Mouse (Mus musculus) left cerebral cortex, adult 18-20 months (tissue): ENCODE results near the gene Rad51d. TPM values are rescaled to one million over a fixed set of nuclear protein-coding genes. Genes with fewer than 3 reads are reported as not detected.
A peak's percentile ranks its signal among the peaks of the same experiment; 100 is the strongest.

Source experiments
- DNase-seq, 2 experiments: peaks; one replicate each; pipeline ENCODE4 v3.0.0; 2021 to 2022; ENCODE audit warnings: low spot score in 2 of 2, mixed read lengths in 1 of 2
- total RNA-seq, 2 experiments: library from RNA; stranded (reverse); gene quantifications; 2 replicates each; pipeline ENCODE4 v1.2.3; 2021

Rad51d gene
- total RNA-seq, 2 experiments from 2014 or later: 17.5 to 21.0 TPM

DNA sequence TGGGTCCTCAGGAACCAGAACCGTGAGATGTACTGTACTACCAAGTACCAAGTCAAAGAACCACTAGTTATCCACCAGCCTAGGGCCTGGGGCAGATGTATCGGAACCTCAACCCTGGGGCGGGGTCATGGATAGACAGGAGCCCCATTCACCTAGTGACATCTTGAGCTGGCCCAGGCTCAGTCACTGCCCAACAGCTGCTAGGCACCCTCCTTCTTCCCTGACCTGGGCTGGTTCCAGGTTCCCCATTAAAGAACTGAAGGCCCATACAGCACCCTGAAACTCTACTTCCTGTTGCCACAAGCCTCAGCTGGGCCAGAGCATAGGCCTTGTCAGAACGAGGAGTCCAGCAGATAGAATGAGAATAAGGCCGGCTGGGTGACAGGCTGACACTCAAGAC lies 9.3 kb upstream of the Rad51d start:
- no peak for DNase-seq

DNA sequence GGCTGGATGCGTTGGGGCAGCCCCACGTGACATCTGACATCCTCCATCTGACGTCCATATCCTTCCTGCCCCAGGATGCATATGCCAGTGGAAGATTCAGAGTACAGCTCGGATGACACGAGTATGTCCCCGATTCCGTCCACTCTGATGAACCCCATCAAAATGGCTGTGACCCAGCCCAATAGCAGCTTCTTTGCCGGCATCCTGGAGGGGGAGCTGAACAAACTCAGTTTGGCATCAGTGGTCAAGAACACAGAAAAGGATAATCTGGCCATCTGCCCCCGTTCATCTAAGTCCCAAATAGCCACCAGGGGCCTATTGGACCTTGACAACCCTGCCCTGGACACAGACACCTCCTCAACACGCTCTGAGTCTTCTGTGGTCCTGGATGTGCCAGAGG lies 7.1 kb upstream of the Rad51d start:
- no peak for DNase-seq

GRCm38 (mm10) chr11:82891936-82892335 lies 1.5 kb upstream of the Rad51d start, which contains the start of gene Fndc8:
Gene Fndc8, plus strand, starts transcription at chr11:82892124.
- DNase-seq: no peak

- DNase-seq: no peak
Measured at GRCm38 (mm10) chr11:82889524-82890341, 681 bp downstream of the Rad51d start.

DNA sequence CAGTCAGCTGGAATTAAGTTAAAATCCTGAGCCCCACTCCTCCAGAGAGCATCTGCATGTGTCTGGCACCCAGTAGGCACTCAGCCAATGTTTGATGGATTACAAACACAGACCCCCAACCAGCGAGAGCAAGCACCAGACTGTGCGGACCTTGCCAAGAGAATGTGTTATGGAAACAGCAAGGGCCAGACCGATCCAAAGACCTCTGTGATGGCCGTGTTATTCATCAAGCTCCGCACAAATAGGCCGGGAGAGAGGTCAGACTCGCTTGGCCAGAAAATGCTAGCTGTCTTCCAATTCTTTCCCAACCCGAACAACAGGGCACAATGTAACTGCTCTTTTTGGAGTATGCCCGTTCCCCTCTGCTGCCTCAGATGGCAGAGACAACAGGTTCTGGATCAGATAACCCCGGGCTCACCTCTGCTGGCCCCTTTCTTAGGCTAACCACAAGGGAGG lies 1.9 kb downstream of the Rad51d start:
- DNase-seq: no peak

- DNase-seq: no peak
Measured at GRCm38 (mm10) chr11:82886559-82886958, 3.9 kb downstream of the Rad51d start.

DNA sequence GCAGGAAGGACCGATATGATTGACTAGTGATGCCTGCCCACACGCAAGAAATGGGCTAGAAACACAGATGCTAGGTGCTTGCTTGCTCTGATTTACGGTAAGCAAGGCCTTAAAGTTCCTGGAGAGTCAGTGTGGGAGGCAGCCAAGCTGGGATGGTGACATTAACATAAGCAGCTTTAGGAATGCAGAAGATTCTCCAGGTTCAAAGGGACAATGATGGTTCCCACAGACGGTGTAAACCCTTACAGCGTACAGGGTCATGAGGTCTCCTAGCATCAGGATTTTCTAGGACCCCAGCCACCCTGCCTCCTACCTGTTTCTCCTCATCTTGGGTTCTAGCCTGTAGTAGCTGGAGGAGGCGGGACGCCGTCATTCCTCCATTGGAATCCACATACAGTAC lies 7.2 kb downstream of the Rad51d start:
- no peak for DNase-seq

DNA sequence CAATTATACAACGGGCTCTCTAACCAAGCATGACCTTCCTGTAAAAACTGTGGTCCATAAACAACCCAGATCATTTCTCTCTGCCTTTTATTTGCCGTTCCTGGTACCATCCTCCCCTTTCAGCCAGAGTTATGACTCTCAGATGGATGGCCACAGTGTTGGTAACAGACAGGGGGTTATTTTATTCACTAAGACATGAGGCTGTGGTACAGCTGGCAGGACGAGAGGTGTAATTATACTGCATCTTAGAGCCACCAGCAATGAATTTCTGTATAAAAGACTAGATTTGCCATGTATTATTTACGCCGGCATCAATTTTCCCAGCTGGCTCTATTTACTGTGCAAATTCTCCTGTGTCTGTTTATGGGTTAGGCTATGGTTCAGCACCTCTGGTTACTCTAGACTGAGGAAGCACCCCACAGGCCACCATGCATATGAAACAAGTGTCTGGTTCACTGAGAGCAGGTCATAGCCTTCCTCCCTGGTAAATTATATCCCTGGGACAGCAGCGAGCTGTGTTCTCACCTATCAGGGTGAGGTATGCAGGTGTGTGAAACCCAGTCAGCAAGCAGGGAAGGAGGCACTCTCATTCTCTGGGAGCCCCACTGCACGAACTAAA lies 12.6 kb downstream of the Rad51d start:
- DNase-seq: no peak

- DNase-seq: no peak
Measured at GRCm38 (mm10) chr11:82875631-82876030, 14.8 kb downstream of the Rad51d start.

DNA sequence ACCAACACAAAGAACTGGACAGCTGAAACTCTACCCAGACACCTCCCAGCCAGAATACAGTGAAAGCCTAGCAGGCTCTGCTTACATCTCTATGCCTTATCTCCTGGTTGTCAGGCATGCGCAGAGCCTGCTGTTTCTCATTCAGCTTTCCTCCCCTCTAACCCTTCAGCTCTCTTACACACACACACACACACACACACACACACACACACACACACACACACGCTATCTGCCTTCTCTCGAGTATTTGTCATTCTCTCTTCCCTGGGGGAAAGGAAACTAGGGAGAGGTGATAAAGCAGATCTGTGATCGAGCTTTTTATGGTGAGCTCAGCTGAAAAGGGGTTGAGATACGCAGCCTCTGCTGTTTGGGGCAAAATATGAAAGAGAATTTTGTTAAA lies 15.5 kb downstream of the Rad51d start:
- DNase-seq: no peak

DNA sequence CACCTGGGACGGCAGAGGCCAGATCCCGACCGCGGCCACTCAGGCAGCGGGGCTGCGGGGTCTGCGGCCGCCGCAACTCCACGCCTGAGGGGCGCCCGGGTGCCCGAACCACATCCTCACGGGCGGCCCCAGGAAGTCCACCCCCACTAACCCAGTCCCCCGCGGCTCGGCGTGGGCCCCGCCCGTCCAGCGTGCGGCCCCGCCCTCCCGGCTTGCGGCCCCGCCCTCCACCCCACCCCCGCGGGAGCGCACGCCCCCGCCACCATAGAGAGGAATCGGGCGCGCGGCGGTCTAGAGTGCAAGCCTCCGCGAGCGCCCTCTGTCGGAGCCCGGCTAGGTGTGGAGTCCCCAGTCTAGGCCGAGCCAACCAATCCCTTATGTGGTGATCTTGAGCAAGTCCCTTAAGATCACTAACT lies 19.4 kb downstream of the Rad51d start, which contains the start of gene Rffl:
TSS of gene Rffl (minus strand) at position 180 of the 416 bp plus-strand sequence.
- peak; percentile 93 to 98 for DNase-seq

- peak in 1 of 2 experiments; percentile 41 for DNase-seq
Measured at GRCm38 (mm10) chr11:82870173-82871030, 20.0 kb downstream of the Rad51d start.

- DNase-seq: no peak
Measured at GRCm38 (mm10) chr11:82869506-82870172, 20.8 kb downstream of the Rad51d start.

GRCm38 (mm10) chr11:82867956-82868355 lies 22.5 kb downstream of the Rad51d start:
- DNase-seq: no peak

DNA sequence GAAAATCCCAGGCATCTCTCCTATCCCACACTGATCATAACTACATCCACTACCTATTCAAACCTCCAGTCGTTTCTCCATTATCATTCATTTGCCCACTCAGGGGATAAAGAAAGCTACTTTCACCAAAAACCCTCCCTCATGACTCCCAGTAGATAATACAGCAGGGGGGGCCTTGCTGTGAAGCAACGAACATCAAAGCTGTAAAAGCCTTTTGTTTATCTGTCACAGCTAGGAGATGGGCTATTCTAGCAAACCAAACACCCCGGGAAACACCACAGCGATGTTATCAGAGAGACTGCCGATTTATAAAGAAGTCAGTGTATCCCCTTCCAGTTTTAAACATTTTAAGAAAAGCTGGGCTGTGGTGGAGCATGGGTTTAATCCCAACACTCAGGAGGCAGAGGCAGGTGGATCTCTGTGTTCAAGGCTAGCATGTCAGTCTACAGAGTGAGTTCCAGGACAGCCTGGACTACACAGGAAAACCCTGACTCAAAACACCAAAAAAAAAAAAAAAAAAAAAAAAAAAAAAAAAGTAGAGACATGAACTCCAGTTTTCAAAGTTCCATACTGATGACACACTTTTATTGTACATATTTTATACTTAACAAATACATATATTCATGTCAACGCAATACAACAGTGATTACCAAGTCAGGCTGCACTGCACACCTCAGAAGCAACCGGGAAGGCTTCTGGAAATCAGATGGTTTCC lies 23.4 kb downstream of the Rad51d start:
- DNase-seq: no peak

DNA sequence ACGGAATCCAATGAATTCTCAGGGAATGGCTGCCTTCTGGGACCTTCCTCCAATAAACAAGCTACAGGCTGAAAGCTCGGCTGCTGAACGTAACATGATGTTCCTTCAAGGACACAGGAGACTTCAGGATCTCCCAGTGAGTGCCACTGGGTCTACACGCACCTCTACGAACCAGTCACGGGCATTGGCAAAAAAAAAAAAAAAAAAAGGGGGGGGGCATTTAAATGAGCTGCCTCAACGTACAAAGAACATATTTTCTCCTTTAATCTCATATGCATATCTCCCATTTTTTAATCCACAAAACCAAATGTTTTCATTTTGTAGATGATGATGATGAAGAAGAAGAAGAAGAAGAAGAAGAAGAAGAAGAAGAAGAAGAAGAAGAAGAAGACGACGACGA lies 24.5 kb downstream of the Rad51d start:
- DNase-seq: no peak

GRCm38 (mm10) chr11:82863488-82863931 lies 26.9 kb downstream of the Rad51d start:
- no peak for DNase-seq

DNA sequence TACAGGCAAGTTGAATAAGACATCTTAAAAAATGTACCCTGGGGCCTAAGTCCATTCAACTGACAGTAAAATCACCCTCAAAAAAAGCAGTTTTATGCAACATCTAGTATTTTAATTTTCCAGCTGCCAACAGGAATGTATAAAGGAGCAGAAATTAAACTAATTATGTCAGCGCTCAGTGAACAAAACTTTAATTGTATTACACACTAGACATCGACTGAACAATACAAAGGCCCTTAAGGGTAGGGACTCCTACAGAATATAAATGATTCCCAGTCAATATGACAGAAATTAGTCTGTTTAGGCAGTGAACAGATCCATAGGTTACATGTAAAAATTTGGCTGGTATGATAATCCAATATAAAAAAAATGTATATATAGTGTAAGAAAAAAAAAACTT lies 27.4 kb downstream of the Rad51d start:
- DNase-seq: no peak

DNA sequence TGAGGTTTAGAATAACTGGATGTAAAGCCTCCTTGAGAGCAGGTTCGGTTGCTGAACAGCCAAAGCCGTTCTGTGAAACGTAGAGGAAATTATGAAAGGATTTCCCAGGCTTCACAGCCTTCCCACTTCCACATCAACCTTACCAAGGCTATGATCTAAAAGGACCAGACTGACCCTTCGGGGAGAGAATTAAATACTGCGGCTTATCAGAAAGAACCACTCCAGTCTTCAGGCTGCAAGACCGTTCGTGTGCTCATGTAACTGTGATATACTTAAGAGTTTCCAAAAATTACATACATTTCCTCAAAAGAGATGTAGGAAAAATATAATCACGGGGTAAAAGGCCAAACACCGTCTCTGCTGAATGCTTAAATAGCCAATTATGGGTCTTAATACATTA lies 27.8 kb downstream of the Rad51d start:
- no peak for DNase-seq

GRCm38 (mm10) chr11:82861558-82861957 lies 28.9 kb downstream of the Rad51d start:
- no peak for DNase-seq
